Mouse (Mus musculus) erythroblast, adult 5-6 weeks (primary cell): ENCODE results near the gene Olfr1032. TPM values are rescaled to one million over a fixed set of nuclear protein-coding genes. Genes with fewer than 3 reads are reported as not detected.
"Not testable (repeated sequence)": the region's sequence is repeated elsewhere in the genome, so short reads cannot be mapped to it uniquely, and the experiment has no call there.

Source experiments
- ATAC-seq: replicated peaks from 2 replicates; pipeline ENCODE4 v1.8.0; 2016; ENCODE audit warnings: moderate number of reproducible peaks, mild to moderate bottlenecking, moderate TSS enrichment, inconsistent platforms; ENCODE audit not compliant: poor library complexity, low FRiP score, severe bottlenecking
- total RNA-seq, 2 experiments: library from RNA; stranded (forward) in 1 of 2; stranded (reverse) in 1 of 2; fragments of 150-400 nt in 1 of 2; fragments of 200-764, 138-1000 nt in 1 of 2; gene quantifications; 2 replicates each; pipeline versions ENCODE4 v1.2.3 to v1.2.4; 2015 to 2017; ENCODE audit warnings: low replicate concordance in 2 of 2

The Olfr1032 gene
- not detected in 2 replicates for total RNA-seq (2015; ENCODE audit: low replicate concordance)
- total RNA-seq (2017; ENCODE audit: low replicate concordance), result not detected in 2 replicates

DNA sequence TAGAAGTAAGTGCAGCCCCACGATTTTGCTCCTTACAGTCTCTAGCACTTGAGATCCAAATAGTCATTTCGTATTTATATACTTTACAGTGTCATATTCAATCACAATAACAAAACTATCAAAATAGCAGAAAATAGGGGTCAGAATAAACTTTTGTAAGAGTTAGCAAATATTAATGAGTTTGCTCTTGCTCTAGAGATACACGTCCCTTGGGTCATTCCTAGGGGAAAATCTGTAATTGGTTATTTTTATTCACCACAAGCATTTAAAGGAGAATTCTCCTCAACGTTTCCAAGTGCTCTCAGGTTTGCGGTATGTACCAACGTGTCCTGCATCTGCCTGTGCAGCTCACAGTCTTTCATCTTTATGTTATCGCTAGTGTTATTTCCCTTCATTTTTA is at the start of gene Olfr1032:
Gene Olfr1032 (plus strand): TSS at position 301 of the 400 bp plus-strand sequence.
- no peak for ATAC-seq

DNA sequence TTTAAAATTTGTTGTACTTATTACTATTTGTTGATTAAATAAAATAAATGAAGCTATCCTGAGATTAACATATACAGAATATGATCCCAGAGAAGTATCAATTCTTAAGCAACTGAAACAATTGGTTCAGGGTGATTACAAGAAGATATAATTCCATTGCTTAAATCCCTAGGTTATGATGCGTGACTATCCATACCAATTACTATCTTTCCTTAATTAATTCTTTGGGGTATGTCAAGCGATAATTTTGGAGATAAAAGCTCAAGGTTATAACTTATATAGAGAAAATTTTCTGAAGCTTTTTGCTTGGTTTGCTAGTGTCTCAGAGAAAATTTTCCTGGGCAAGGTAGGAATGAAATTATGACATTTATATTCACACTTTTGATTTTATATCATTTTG is 31.7 kb upstream of the Olfr1032 start, which contains the start of gene Olfr1029:
Gene Olfr1029 (plus strand): TSS at position 301 of the 400 bp plus-strand sequence.
- no peak for ATAC-seq

DNA sequence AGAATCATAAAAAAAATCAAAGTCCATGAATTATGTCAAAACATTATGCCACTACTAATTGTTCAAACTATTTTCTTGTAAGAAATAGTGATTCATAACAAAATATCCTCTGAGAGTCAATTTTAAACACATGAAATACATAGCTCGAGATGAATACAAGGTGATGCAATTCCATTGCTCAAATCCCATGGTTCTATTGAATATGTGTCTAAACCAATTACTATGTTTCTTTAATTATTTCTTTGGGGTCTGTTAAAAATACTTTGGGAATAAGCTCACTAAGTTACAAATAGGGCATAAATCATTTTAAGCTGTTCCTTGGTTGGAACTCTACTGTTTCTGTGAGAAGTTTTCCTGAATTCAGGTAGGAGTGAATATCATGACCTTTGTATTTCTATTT is 26.4 kb upstream of the Olfr1032 start, which contains the start of gene Olfr1030:
Gene Olfr1030 (plus strand): TSS at position 301 of the 400 bp plus-strand sequence.
- ATAC-seq, result no peak

DNA sequence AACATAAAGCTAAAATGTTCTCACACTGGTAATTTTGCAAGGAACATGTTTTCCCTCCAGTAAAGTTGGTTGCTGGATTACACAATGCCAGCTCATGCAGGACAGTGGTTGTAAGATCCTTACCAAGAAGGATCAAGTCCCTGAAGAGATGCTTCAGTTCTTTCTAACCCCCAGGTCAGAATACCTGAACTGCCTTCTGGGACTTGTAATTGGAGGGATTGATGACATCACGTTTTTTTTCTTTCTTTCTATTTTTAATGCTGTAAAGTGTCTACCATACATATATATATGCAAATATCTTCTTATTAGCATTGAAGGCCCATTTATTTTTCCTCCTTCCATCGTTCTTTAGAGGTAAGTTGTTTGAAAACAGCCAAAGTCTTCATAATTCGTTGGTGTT is 15.3 kb upstream of the Olfr1032 start, which contains the start of gene Olfr1031:
Gene Olfr1031 (plus strand): TSS at position 301 of the 400 bp plus-strand sequence.
- no peak for ATAC-seq

DNA sequence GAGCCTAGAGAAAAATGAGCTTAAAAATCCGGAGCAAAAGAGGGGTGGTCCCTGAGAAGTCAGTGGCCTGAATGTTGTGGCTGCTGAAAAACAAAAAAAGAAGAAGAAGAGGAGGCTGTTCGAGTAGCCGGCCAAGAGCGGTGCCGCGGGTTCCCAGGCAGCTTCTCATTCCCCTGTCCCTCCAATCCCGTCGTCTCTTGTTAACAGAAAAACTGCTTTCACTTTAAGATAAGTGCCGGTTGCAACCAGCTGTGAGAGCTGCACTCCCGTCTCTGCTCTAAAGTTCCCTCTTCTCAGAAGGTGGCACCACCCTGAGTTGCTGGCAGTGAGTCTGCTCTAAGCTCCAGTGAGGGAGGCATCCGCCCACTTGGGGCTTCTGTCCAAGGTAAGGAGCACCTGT is 15.1 kb downstream of the Olfr1032 start, which contains the start of gene Olfr1033:
Gene Olfr1033 (plus strand): TSS at position 228 of the 400 bp plus-strand sequence.
- not testable (repeated sequence) for ATAC-seq

DNA sequence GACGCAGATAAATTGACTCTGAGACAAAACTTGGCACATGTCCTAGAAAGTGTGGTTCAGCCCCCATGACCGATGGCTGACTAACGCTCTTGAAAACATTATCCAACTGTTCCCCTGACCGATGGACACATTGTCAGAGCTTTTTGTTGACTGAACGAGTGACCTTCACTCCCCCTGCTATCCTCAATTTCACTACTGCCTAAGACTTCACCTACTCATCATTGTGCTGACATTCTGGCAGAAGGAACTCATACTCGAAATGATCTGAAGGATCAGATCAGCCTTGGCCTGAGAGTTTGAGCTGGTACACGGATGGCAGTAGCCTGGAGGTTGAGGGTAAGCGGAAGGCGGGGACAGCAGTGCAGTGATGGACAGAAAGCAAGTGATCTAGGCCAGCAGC is 16.2 kb downstream of the Olfr1032 start:
- not testable (repeated sequence) for ATAC-seq

DNA sequence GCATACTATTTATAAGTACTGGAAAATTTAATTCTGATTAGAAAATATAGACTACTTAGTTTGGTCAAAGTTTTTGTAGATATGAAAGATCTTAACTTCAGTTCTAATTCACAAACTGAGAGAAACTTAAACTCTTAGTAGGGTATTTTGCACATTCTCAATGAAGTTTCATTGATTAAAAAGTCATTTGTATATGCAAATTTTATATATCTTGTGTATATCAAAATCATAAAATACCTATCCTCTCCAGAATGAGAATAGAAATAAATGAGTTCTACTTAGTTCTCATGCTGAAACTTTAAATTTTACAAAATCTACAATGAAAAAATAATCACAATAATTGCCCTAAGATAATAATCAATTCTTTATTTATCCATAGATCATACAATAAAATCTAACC is 40.2 kb downstream of the Olfr1032 start, which contains the start of gene Olfr1034:
Gene Olfr1034 (plus strand): TSS at position 301 of the 400 bp plus-strand sequence.
- no peak for ATAC-seq

DNA sequence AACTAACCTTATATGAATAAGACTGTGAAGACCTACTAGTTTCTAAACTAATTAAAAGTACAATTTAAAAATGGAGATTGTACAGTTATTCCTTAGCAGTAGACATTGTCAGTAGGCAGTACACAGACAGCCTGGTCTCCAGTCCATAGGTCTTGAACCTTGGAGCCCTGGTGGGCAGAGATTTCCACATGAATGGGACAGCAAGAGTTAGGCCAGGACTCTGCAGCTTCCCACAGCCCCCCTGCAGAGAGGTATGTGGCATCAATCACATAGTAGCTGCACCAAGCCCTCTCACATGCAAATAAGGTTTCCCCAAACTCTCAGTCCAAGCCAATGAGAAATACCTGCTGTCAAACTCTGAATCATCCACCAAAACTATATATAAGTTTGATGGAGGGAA is 45.4 kb downstream of the Olfr1032 start:
- ATAC-seq, result not testable (repeated sequence)

Other genes starting within 250 kb of the Olfr1032 start
Only the 30 nearest of the 31 such genes appear.
- gene Olfr1013, start 238.4 kb upstream of the Olfr1032 start, total RNA-seq (2015; ENCODE audit: low replicate concordance), result not detected in 2 replicates
- gene Olfr1013, start 238.4 kb upstream of the Olfr1032 start, total RNA-seq (2017; ENCODE audit: low replicate concordance), result not detected in 2 replicates
- not detected in 2 replicates for gene Olfr1014, start 232.8 kb upstream of the Olfr1032 start, total RNA-seq (2015; ENCODE audit: low replicate concordance)
- gene Olfr1014, start 232.8 kb upstream of the Olfr1032 start, total RNA-seq (2017; ENCODE audit: low replicate concordance), result not detected in 2 replicates
- not detected in 2 replicates for gene Olfr1015, start 223.5 kb upstream of the Olfr1032 start, total RNA-seq (2015; ENCODE audit: low replicate concordance)
- gene Olfr1015, start 223.5 kb upstream of the Olfr1032 start, total RNA-seq (2017; ENCODE audit: low replicate concordance), result 1.1 TPM in 1 of 2 replicates, not detected in the other
- not detected in 2 replicates for gene Olfr1016, start 203.0 kb upstream of the Olfr1032 start, total RNA-seq (2015; ENCODE audit: low replicate concordance)
- gene Olfr1016, start 203.0 kb upstream of the Olfr1032 start, total RNA-seq (2017; ENCODE audit: low replicate concordance), result 1.4 TPM in 1 of 2 replicates, not detected in the other
- gene Olfr1018, start 187.1 kb upstream of the Olfr1032 start, total RNA-seq (2015; ENCODE audit: low replicate concordance), result not detected in 2 replicates
- not detected in 2 replicates for gene Olfr1018, start 187.1 kb upstream of the Olfr1032 start, total RNA-seq (2017; ENCODE audit: low replicate concordance)
- not detected in 2 replicates for gene Olfr1019, start 160.1 kb upstream of the Olfr1032 start, total RNA-seq (2015; ENCODE audit: low replicate concordance)
- gene Olfr1019, start 160.1 kb upstream of the Olfr1032 start, total RNA-seq (2017; ENCODE audit: low replicate concordance), result not detected in 2 replicates
- gene Olfr1020, start 158.5 kb upstream of the Olfr1032 start, total RNA-seq (2015; ENCODE audit: low replicate concordance), result not detected in 2 replicates
- not detected in 2 replicates for gene Olfr1020, start 158.5 kb upstream of the Olfr1032 start, total RNA-seq (2017; ENCODE audit: low replicate concordance)
- not detected in 2 replicates for gene Olfr1022, start 136.9 kb upstream of the Olfr1032 start, total RNA-seq (2015; ENCODE audit: low replicate concordance)
- gene Olfr1022, start 136.9 kb upstream of the Olfr1032 start, total RNA-seq (2017; ENCODE audit: low replicate concordance), result not detected in 2 replicates
- gene Olfr1023, start 119.9 kb upstream of the Olfr1032 start, total RNA-seq (2015; ENCODE audit: low replicate concordance), result not detected in 2 replicates
- not detected in 2 replicates for gene Olfr1023, start 119.9 kb upstream of the Olfr1032 start, total RNA-seq (2017; ENCODE audit: low replicate concordance)
- not detected in 2 replicates for gene Olfr1024, start 100.5 kb upstream of the Olfr1032 start, total RNA-seq (2015; ENCODE audit: low replicate concordance)
- not detected in 2 replicates for gene Olfr1024, start 100.5 kb upstream of the Olfr1032 start, total RNA-seq (2017; ENCODE audit: low replicate concordance)
- not detected in 2 replicates for gene Olfr1025-ps1, start 90.3 kb upstream of the Olfr1032 start, total RNA-seq (2015; ENCODE audit: low replicate concordance)
- gene Olfr1025-ps1, start 90.3 kb upstream of the Olfr1032 start, total RNA-seq (2017; ENCODE audit: low replicate concordance), result not detected in 2 replicates
- not detected in 2 replicates for gene Olfr1026, start 84.0 kb upstream of the Olfr1032 start, total RNA-seq (2015; ENCODE audit: low replicate concordance)
- gene Olfr1026, start 84.0 kb upstream of the Olfr1032 start, total RNA-seq (2017; ENCODE audit: low replicate concordance), result not detected in 2 replicates
- not detected in 2 replicates for gene Olfr1028, start 55.1 kb upstream of the Olfr1032 start, total RNA-seq (2015; ENCODE audit: low replicate concordance)
- gene Olfr1028, start 55.1 kb upstream of the Olfr1032 start, total RNA-seq (2017; ENCODE audit: low replicate concordance), result 0.42 TPM in 1 of 2 replicates, not detected in the other
- not detected in 2 replicates for gene Olfr1029, start 31.6 kb upstream of the Olfr1032 start, total RNA-seq (2015; ENCODE audit: low replicate concordance)
- not detected in 2 replicates for gene Olfr1029, start 31.6 kb upstream of the Olfr1032 start, total RNA-seq (2017; ENCODE audit: low replicate concordance)
- gene Olfr1030, start 26.3 kb upstream of the Olfr1032 start, total RNA-seq (2015; ENCODE audit: low replicate concordance), result not detected in 2 replicates
- not detected in 2 replicates for gene Olfr1030, start 26.3 kb upstream of the Olfr1032 start, total RNA-seq (2017; ENCODE audit: low replicate concordance)
- gene Olfr1031, start 15.2 kb upstream of the Olfr1032 start, total RNA-seq (2015; ENCODE audit: low replicate concordance), result not detected in 2 replicates
- not detected in 2 replicates for gene Olfr1031, start 15.2 kb upstream of the Olfr1032 start, total RNA-seq (2017; ENCODE audit: low replicate concordance)
- gene Olfr1033, start 15.1 kb downstream of the Olfr1032 start, total RNA-seq (2015; ENCODE audit: low replicate concordance), result not detected in 2 replicates
- not detected in 2 replicates for gene Olfr1033, start 15.1 kb downstream of the Olfr1032 start, total RNA-seq (2017; ENCODE audit: low replicate concordance)
- gene Olfr1034, start 40.3 kb downstream of the Olfr1032 start, total RNA-seq (2015; ENCODE audit: low replicate concordance), result not detected in 2 replicates
- not detected in 2 replicates for gene Olfr1034, start 40.3 kb downstream of the Olfr1032 start, total RNA-seq (2017; ENCODE audit: low replicate concordance)
- gene Olfr1036, start 68.5 kb downstream of the Olfr1032 start, total RNA-seq (2015; ENCODE audit: low replicate concordance), result not detected in 2 replicates
- not detected in 2 replicates for gene Olfr1036, start 68.5 kb downstream of the Olfr1032 start, total RNA-seq (2017; ENCODE audit: low replicate concordance)
- gene Olfr1037, start 81.8 kb downstream of the Olfr1032 start, total RNA-seq (2015; ENCODE audit: low replicate concordance), result not detected in 2 replicates
- gene Olfr1037, start 81.8 kb downstream of the Olfr1032 start, total RNA-seq (2017; ENCODE audit: low replicate concordance), result not detected in 2 replicates
- gene Olfr1039, start 130.4 kb downstream of the Olfr1032 start, total RNA-seq (2015; ENCODE audit: low replicate concordance), result not detected in 2 replicates
- gene Olfr1039, start 130.4 kb downstream of the Olfr1032 start, total RNA-seq (2017; ENCODE audit: low replicate concordance), result not detected in 2 replicates
- gene Olfr1040, start 141.2 kb downstream of the Olfr1032 start, total RNA-seq (2015; ENCODE audit: low replicate concordance), result not detected in 2 replicates
- 2.2 TPM in 1 of 2 replicates, not detected in the other for gene Olfr1040, start 141.2 kb downstream of the Olfr1032 start, total RNA-seq (2017; ENCODE audit: low replicate concordance)
- gene Olfr1042, start 156.3 kb downstream of the Olfr1032 start, total RNA-seq (2015; ENCODE audit: low replicate concordance), result not detected in 2 replicates
- not detected in 2 replicates for gene Olfr1042, start 156.3 kb downstream of the Olfr1032 start, total RNA-seq (2017; ENCODE audit: low replicate concordance)
- not detected in 2 replicates for gene Olfr1043, start 162.0 kb downstream of the Olfr1032 start, total RNA-seq (2015; ENCODE audit: low replicate concordance)
- gene Olfr1043, start 162.0 kb downstream of the Olfr1032 start, total RNA-seq (2017; ENCODE audit: low replicate concordance), result not detected in 2 replicates
- not detected in 2 replicates for gene Olfr1044, start 172.3 kb downstream of the Olfr1032 start, total RNA-seq (2015; ENCODE audit: low replicate concordance)
- 1.1 TPM in 1 of 2 replicates, not detected in the other for gene Olfr1044, start 172.3 kb downstream of the Olfr1032 start, total RNA-seq (2017; ENCODE audit: low replicate concordance)
- not detected in 2 replicates for gene Olfr52, start 180.1 kb downstream of the Olfr1032 start, total RNA-seq (2015; ENCODE audit: low replicate concordance)
- not detected in 2 replicates for gene Olfr52, start 180.1 kb downstream of the Olfr1032 start, total RNA-seq (2017; ENCODE audit: low replicate concordance)
- not detected in 2 replicates for gene Olfr1045, start 197.5 kb downstream of the Olfr1032 start, total RNA-seq (2015; ENCODE audit: low replicate concordance)
- gene Olfr1045, start 197.5 kb downstream of the Olfr1032 start, total RNA-seq (2017; ENCODE audit: low replicate concordance), result not detected in 2 replicates
- not detected in 2 replicates for gene Olfr1046, start 213.8 kb downstream of the Olfr1032 start, total RNA-seq (2015; ENCODE audit: low replicate concordance)
- not detected in 2 replicates for gene Olfr1046, start 213.8 kb downstream of the Olfr1032 start, total RNA-seq (2017; ENCODE audit: low replicate concordance)
- not detected in 2 replicates for gene Olfr1047, start 225.9 kb downstream of the Olfr1032 start, total RNA-seq (2015; ENCODE audit: low replicate concordance)
- gene Olfr1047, start 225.9 kb downstream of the Olfr1032 start, total RNA-seq (2017; ENCODE audit: low replicate concordance), result not detected in 2 replicates
- gene Olfr1048, start 234.7 kb downstream of the Olfr1032 start, total RNA-seq (2015; ENCODE audit: low replicate concordance), result not detected in 2 replicates
- gene Olfr1048, start 234.7 kb downstream of the Olfr1032 start, total RNA-seq (2017; ENCODE audit: low replicate concordance), result not detected in 2 replicates